Mouse (Mus musculus): ENCODE measurements around the gene Ace2.

Ace2 gene

GRCm38 (mm10) chrX:164139032-164139431 is at the start of gene Ace2:
Ace2 (plus strand) TSS chrX:164139332.
- in situ Hi-C loops (cut with MseI, MboI): no loop called here

GRCm38 (mm10) chrX:164089916-164090315 is 49.2 kb upstream of the Ace2 start:
- in situ Hi-C loops (cut with MseI, MboI): no loop called here

DNA sequence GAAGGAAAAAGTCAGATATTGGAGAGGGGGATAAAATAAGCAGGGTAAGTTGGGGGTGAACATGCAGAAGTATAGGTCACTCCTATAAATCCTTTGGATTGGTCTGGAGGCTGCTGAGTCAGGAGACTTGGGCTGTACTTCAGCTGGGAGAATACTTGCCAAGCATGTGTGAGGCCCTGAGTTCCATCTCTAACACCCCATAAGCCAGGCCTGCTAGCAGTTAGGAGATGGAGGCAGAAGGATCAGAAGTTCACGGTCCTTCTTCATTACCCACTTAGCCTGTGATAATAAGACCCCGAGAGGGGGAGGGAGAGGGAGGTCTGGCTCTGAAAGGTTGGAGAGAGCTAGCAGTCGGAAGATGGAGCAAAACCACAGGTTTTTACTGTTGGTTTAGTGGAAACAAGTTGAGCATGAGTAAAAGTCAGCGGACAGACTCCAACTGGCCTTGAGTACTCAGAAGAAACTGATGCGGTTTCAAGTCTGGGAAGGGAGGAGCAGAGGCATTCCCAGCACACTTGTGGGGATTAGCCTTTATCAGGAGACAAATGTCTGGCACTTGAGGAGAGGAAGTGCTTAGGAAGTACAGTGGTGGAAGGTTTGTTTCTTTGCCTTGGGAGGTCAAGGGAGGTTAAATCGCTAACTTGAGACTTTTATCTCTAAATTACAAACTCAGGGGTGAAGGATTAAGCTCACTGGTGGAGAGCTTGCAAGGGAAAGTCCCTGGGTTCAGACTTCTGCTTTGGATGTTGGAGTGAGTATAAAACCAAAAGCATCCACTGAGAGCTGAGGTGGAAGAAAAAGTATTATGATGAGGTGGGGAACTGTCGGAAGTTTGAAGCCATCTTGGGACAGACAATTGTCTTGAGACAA is 46.6 kb upstream of the Ace2 start:
- in situ Hi-C loops (cut with MseI, MboI): no loop called here

DNA sequence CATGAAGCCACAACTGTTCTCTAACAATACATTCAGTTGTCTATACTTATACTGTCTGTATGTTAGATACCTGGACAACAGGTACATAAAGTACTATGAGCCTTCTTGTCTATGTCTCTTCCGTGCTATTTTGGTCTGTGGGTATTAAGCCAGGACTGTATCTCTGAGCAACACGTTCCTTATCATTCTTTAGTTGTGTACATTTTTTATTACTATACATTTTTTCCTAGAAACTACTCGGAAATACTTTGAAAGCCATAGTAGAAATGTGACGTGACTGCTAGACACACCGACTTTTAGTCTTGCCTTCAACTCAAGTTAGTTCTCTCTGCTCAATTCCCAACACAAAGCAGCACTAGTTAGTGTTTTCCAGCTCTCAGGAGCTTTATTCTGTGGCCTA is 45.7 kb upstream of the Ace2 start:
- in situ Hi-C loops (cut with MseI, MboI): no loop called here

DNA sequence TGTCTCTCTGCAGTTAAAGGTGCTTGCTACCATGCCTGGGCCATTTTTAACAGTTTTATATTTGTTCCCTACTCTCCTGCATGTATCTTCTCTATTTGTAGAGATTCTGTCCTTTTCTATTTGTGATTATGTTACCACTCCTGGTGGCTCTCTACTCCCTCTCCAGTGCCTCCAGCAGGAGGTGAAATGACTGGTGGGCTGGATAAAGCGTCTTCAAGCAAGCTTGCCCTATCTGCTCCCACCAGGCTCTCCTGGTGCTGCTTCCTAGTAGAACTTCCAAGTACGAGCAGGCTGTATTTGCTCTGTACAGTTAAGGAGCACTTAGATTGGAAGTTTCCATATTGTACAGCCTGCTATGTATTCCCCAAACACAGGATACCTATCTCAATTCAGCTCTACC is 43.3 kb upstream of the Ace2 start:
- in situ Hi-C loops (cut with MseI, MboI): no loop called here

- in situ Hi-C loops (cut with MseI, MboI): no loop called here
Observed at GRCm38 (mm10) chrX:164101483-164101882, 37.6 kb upstream of the Ace2 start.

- in situ Hi-C loops (cut with MseI, MboI): no loop called here
Observed at GRCm38 (mm10) chrX:164102198-164102597, 36.9 kb upstream of the Ace2 start.

DNA sequence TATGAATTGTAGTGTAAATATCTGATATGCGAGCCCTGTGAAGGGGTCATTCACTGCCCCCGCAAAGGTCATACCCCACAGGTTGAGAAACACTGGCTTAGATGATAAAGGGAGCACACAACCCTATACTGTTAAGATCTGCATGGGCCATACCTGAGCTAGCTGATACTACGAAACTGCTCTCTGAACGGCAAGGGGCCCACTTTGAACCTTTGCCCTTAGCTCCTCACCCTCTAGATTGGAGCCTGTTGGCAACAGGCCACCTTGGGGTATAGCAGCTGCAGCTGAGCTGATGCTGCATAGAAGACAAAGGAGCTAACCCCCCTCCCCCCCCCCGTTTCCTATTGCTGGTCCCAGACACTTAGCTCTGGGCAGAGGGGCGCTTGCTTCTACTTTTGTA is 36.5 kb upstream of the Ace2 start:
- in situ Hi-C loops (cut with MseI, MboI): no loop called here

GRCm38 (mm10) chrX:164111146-164111545 is 28.0 kb upstream of the Ace2 start:
- in situ Hi-C loops (cut with MseI, MboI): no loop called here

- in situ Hi-C loops (cut with MseI, MboI): no loop called here
Observed at GRCm38 (mm10) chrX:164113744-164114143, 25.4 kb upstream of the Ace2 start.

DNA sequence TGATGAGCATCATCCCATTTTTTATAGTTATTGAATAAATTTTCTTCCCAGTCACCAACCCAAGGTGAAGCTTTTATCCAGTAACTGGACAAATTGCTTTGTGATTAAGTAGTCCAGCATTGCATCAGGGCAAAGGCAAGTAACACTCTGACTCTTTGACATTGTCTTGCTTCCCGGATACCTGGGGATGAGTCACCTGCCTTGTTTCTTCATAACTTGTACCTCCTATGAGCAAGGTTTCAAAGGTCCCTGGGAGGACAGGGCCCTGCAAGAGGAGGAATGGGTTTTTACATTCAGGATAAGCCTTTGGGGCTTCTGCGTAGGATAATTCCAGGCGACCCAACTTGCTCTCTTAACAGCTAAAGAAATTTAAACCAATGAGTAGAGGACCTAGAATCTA is 15.2 kb upstream of the Ace2 start:
- in situ Hi-C loops (cut with MseI, MboI): no loop called here

GRCm38 (mm10) chrX:164133531-164133930 is 5.6 kb upstream of the Ace2 start:
- in situ Hi-C loops (cut with MseI, MboI): no loop called here

DNA sequence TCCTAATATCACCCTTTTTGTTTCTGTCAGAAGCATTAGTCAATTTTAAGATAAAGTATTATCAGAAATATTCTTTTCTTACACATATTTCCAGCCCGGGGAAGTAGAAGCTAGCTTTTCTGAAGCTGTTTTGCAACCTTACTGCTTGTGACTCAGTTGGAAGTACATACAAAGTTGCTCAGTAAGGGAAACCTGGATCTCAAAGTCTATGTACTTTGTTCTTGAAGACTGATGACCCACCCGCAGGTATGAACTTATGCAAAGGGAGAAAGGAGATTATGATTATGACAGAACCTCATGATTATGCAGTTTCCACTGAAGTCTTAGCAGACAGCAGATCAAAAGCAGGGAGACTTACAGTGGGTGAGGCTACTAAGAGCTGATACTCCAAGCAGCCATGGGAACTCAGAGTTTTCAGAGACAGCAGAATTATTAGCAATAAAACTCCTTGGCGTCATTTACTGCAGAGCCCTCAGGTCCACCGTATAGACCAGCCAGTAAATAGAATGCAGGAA is 3.8 kb upstream of the Ace2 start:
- in situ Hi-C loops (cut with MseI, MboI): no loop called here

GRCm38 (mm10) chrX:164145463-164146250 is 6.5 kb downstream of the Ace2 start:
- in situ Hi-C loops (cut with MseI, MboI): no loop called here

- in situ Hi-C loops (cut with MseI, MboI): no loop called here
Observed at GRCm38 (mm10) chrX:164152703-164153102, 13.6 kb downstream of the Ace2 start.

DNA sequence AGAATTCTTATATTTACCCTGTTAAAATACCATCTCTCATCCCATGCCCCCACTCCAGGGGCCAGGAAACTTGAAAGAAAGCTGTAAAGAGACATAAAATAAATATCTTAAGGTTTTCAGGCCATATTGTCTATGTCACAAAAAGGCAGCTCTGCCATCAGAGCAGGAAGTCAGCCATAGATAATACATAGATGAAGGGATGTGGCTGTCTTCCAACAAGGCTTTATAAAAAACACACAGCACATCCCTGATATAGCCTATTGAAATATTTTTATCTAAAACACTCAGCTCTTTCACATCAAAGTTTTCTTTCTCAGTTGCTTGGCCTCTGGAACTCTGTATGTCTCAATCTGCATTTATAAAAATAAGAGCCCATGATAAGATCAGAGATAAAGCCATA is 14.5 kb downstream of the Ace2 start:
- in situ Hi-C loops (cut with MseI, MboI): no loop called here

- in situ Hi-C loops (cut with MseI, MboI): no loop called here
Observed at GRCm38 (mm10) chrX:164154594-164154993, 15.5 kb downstream of the Ace2 start.

DNA sequence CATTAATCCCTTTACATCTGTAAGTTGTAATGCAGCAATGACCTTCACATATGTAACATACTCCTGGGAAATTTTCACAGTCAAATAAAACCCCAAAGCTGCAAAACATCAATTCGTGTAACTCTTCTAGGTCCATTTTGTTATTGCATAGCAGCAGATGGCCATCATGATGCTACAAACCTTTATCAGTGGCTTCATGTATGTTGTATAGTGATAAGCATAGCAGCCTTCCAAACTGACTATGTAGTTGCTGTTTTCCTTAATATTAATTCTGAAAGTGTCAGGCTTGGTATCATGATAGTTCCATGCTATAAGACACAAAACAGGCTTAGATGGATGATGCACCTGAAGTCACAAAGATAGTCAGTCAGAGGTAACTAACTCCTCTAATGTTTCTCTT is 25.5 kb downstream of the Ace2 start:
- in situ Hi-C loops (cut with MseI, MboI): no loop called here

DNA sequence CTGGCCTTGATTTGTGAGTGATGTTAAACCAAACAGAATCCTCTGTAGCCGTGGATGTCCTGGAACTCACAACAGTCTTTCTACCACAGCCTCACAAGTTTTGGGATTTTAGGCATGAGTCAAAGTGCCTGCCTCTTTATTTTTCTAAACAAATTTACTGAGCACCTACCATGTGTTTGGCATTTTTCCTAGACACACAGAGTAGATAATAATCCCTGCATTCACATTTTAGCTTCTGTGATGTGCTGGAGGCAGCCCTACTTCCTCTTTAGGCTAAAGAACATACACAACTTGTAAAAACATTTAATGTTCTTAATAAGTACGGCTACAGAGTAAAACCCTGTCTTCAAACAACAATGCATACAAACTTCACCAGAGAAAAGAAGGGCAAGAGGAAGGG is 31.9 kb downstream of the Ace2 start:
- in situ Hi-C loops (cut with MseI, MboI): no loop called here

GRCm38 (mm10) chrX:164173880-164174279 is 34.7 kb downstream of the Ace2 start:
- in situ Hi-C loops (cut with MseI, MboI): no loop called here

- in situ Hi-C loops (cut with MseI, MboI): loop anchor here in 1 of 2 experiments (25.0 kb wide), 1 partner anchor 212 kb away; no protein-coding TSS in a partner anchor
Observed at GRCm38 (mm10) chrX:164175311-164175710, 36.2 kb downstream of the Ace2 start.

GRCm38 (mm10) chrX:164175780-164176179 is 36.6 kb downstream of the Ace2 start:
- in situ Hi-C loops (cut with MseI, MboI): loop anchor here in 1 of 2 experiments (25.0 kb wide), 1 partner anchor 212 kb away; no protein-coding TSS in a partner anchor

All from mouse trophoblast stem cell (cell line).